Mouse (Mus musculus): ENCODE results near the gene Fam196a.

- TF ChIP-seq CTCF (IDR thresholded peaks at IDR 0.05; ENCODE audit: low read depth) (0 out of 2 replicates have a peak, but pooled peaks have one; percentile 5), EP300 (IDR thresholded peaks at IDR 0.05; ENCODE audit: low read depth) (no peak)
Measured at GRCm38 (mm10) chr7:134941891-134942290, 3.7 kb upstream of the Fam196a start.
